Mouse (Mus musculus) right cerebral cortex, postnatal 10 days (tissue): ENCODE measurements around the gene Epb41.
A peak's percentile ranks its signal among the peaks of the same experiment; 100 is the strongest.

ENCODE experiments used
- DNase-seq, 2 experiments: peaks; one replicate each; pipeline ENCODE4 v3.0.0; 2021; ENCODE audit warnings: low spot score in 2 of 2

Epb41 gene

GRCm38 (mm10) chr4:132074933-132075769 lies at the start of gene Epb41:
Epb41 (minus strand) TSS chr4:132075321.
- peak; percentile 93 to 94 for DNase-seq

GRCm38 (mm10) chr4:132123166-132123565 lies 48.0 kb upstream of the Epb41 start:
- no peak for DNase-seq

GRCm38 (mm10) chr4:132121674-132122073 lies 46.6 kb upstream of the Epb41 start:
- no peak for DNase-seq

- DNase-seq, result no peak
Observed at GRCm38 (mm10) chr4:132119566-132119965, 44.4 kb upstream of the Epb41 start.

- DNase-seq, result no peak
Observed at GRCm38 (mm10) chr4:132116315-132116714, 41.2 kb upstream of the Epb41 start.

- DNase-seq, result no peak
Observed at GRCm38 (mm10) chr4:132113411-132114095, 38.4 kb upstream of the Epb41 start.

GRCm38 (mm10) chr4:132111227-132111626 lies 36.1 kb upstream of the Epb41 start:
- DNase-seq, result no peak

GRCm38 (mm10) chr4:132108221-132108620 lies 33.1 kb upstream of the Epb41 start:
- DNase-seq, result no peak

GRCm38 (mm10) chr4:132101152-132101551 lies 26.0 kb upstream of the Epb41 start:
- no peak for DNase-seq

GRCm38 (mm10) chr4:132099548-132099947 lies 24.4 kb upstream of the Epb41 start:
- DNase-seq, result no peak

- no peak for DNase-seq
Observed at GRCm38 (mm10) chr4:132095043-132095442, 19.9 kb upstream of the Epb41 start.

- no peak for DNase-seq
Observed at GRCm38 (mm10) chr4:132093928-132094327, 18.8 kb upstream of the Epb41 start.

GRCm38 (mm10) chr4:132093136-132093535 lies 18.0 kb upstream of the Epb41 start:
- no peak for DNase-seq

GRCm38 (mm10) chr4:132088921-132089320 lies 13.8 kb upstream of the Epb41 start:
- peak; percentile 63 to 77 for DNase-seq

- no peak for DNase-seq
Observed at GRCm38 (mm10) chr4:132085114-132085513, 10.0 kb upstream of the Epb41 start.

- no peak for DNase-seq
Observed at GRCm38 (mm10) chr4:132080492-132080983, 5.4 kb upstream of the Epb41 start.

- peak; percentile 53 to 80 for DNase-seq
Observed at GRCm38 (mm10) chr4:132079555-132080275, 4.6 kb upstream of the Epb41 start.

- DNase-seq, result no peak
Observed at GRCm38 (mm10) chr4:132078296-132078714, 3.2 kb upstream of the Epb41 start.

- no peak for DNase-seq
Observed at GRCm38 (mm10) chr4:132077445-132077844, 2.3 kb upstream of the Epb41 start.

GRCm38 (mm10) chr4:132076480-132077405 lies 1.6 kb upstream of the Epb41 start:
- DNase-seq, result peak in 1 of 2 experiments; percentile 38

GRCm38 (mm10) chr4:132075796-132076195 lies 675 bp upstream of the Epb41 start:
- DNase-seq, result no peak
